Mouse (Mus musculus): ENCODE data around the gene Crocc2. TPM values are rescaled to one million over a fixed set of nuclear protein-coding genes. Genes with fewer than 3 reads are reported as not detected.

Gene Crocc2
- polyA plus RNA-seq, 1 experiment, result 0.01 TPM

- TF ChIP-seq MAX (IDR thresholded peaks at IDR 0.05) (no peak), MYOG (IDR thresholded peaks at IDR 0.05; ENCODE audit: control insufficient read depth, extremely low read depth, insufficient read length) (no peak), CEBPB (IDR thresholded peaks at IDR 0.05; ENCODE audit: low read depth) (no peak), USF1 (IDR thresholded peaks at IDR 0.05; ENCODE audit: low read depth) (no peak), FOSL1 (IDR thresholded peaks at IDR 0.05; ENCODE audit: insufficient read depth, low read length, poor library complexity, severe bottlenecking) (no peak), CTCF (IDR thresholded peaks at IDR 0.05; ENCODE audit: control insufficient read depth, insufficient read depth, insufficient read length) (no peak), MYOD1 (IDR thresholded peaks at IDR 0.05; ENCODE audit: control insufficient read depth, insufficient read length, low read depth) (no peak)
- H3ac ChIP-seq (ENCODE audit: control insufficient read depth, insufficient read length, low read depth), result no peak overlapping the region
- no peaks in the 10 kb centered on the region for H3K36me3 ChIP-seq (ENCODE audit: control insufficient read depth, insufficient read depth)
- H3K79me3 ChIP-seq (ENCODE audit: low read depth), result no peaks in the 10 kb centered on the region
- no peaks in the 10 kb centered on the region for H3K79me2 ChIP-seq (ENCODE audit: control insufficient read depth, insufficient read depth)
- H3K4me3 ChIP-seq (ENCODE audit: insufficient read depth, poor library complexity, severe bottlenecking), result no peak overlapping the region
- peaks cover 40% of the 10 kb centered on the region for H3K27me3 ChIP-seq (ENCODE audit: control insufficient read depth, insufficient read depth, insufficient read length)
Observed at GRCm38 (mm10) chr1:93211549-93212220, 43.2 kb downstream of the Crocc2 start.

- Histone ChIP-seq H3K4me3 (ENCODE audit: insufficient read depth, poor library complexity, severe bottlenecking) (no peak overlapping the region), H3K36me3 (ENCODE audit: control insufficient read depth, insufficient read depth) (no peaks in the 10 kb centered on the region), H3ac (ENCODE audit: control insufficient read depth, insufficient read length, low read depth) (no peak overlapping the region), H3K27me3 (ENCODE audit: control insufficient read depth, insufficient read depth, insufficient read length) (peaks cover 38% of the 10 kb centered on the region), H3K79me2 (ENCODE audit: control insufficient read depth, insufficient read depth) (no peaks in the 10 kb centered on the region), H3K79me3 (ENCODE audit: low read depth) (no peaks in the 10 kb centered on the region)
- TF ChIP-seq FOSL1 (IDR thresholded peaks at IDR 0.05; ENCODE audit: insufficient read depth, low read length, poor library complexity, severe bottlenecking) (no peak), MYOD1 (IDR thresholded peaks at IDR 0.05; ENCODE audit: control insufficient read depth, insufficient read length, low read depth) (no peak), MYOG (IDR thresholded peaks at IDR 0.05; ENCODE audit: control insufficient read depth, extremely low read depth, insufficient read length) (no peak), USF1 (IDR thresholded peaks at IDR 0.05; ENCODE audit: low read depth) (no peak), CEBPB (IDR thresholded peaks at IDR 0.05; ENCODE audit: low read depth) (no peak), MAX (IDR thresholded peaks at IDR 0.05) (no peak), CTCF (IDR thresholded peaks at IDR 0.05; ENCODE audit: control insufficient read depth, insufficient read depth, insufficient read length) (no peak)
Observed at GRCm38 (mm10) chr1:93212441-93212840, 43.9 kb downstream of the Crocc2 start.

- Histone ChIP-seq H3K27me3 (ENCODE audit: control insufficient read depth, insufficient read depth, insufficient read length) (peaks cover 42% of the 10 kb centered on the region), H3ac (ENCODE audit: control insufficient read depth, insufficient read length, low read depth) (no peak overlapping the region), H3K79me2 (ENCODE audit: control insufficient read depth, insufficient read depth) (no peaks in the 10 kb centered on the region), H3K36me3 (ENCODE audit: control insufficient read depth, insufficient read depth) (no peaks in the 10 kb centered on the region), H3K79me3 (ENCODE audit: low read depth) (no peaks in the 10 kb centered on the region), H3K4me3 (ENCODE audit: insufficient read depth, poor library complexity, severe bottlenecking) (no peak overlapping the region)
- TF ChIP-seq CEBPB (IDR thresholded peaks at IDR 0.05; ENCODE audit: low read depth) (no peak), CTCF (IDR thresholded peaks at IDR 0.05; ENCODE audit: control insufficient read depth, insufficient read depth, insufficient read length) (no peak), MYOD1 (IDR thresholded peaks at IDR 0.05; ENCODE audit: control insufficient read depth, insufficient read length, low read depth) (no peak), FOSL1 (IDR thresholded peaks at IDR 0.05; ENCODE audit: insufficient read depth, low read length, poor library complexity, severe bottlenecking) (no peak), MYOG (IDR thresholded peaks at IDR 0.05; ENCODE audit: control insufficient read depth, extremely low read depth, insufficient read length) (no peak), MAX (IDR thresholded peaks at IDR 0.05) (no peak), USF1 (IDR thresholded peaks at IDR 0.05; ENCODE audit: low read depth) (no peak)
Observed at GRCm38 (mm10) chr1:93214612-93215011, 46.1 kb downstream of the Crocc2 start.

- no peak for TF ChIP-seq FOSL1 (IDR thresholded peaks at IDR 0.05; ENCODE audit: insufficient read depth, low read length, poor library complexity, severe bottlenecking)
- Histone ChIP-seq H3K79me3 (ENCODE audit: low read depth) (no peaks in the 10 kb centered on the region), H3K79me2 (ENCODE audit: control insufficient read depth, insufficient read depth) (no peaks in the 10 kb centered on the region), H3K27me3 (ENCODE audit: control insufficient read depth, insufficient read depth, insufficient read length) (peaks cover 49% of the 10 kb centered on the region), H3ac (ENCODE audit: control insufficient read depth, insufficient read length, low read depth) (no peak overlapping the region), H3K4me3 (ENCODE audit: insufficient read depth, poor library complexity, severe bottlenecking) (no peak overlapping the region), H3K36me3 (ENCODE audit: control insufficient read depth, insufficient read depth) (no peaks in the 10 kb centered on the region)
Observed at GRCm38 (mm10) chr1:93216839-93217497, 48.4 kb downstream of the Crocc2 start.

GRCm38 (mm10) chr1:93217530-93217929, 49.0 kb downstream of the Crocc2 start:
- no peaks in the 10 kb centered on the region for H3K79me3 ChIP-seq (ENCODE audit: low read depth)
- no peaks in the 10 kb centered on the region for H3K79me2 ChIP-seq (ENCODE audit: control insufficient read depth, insufficient read depth)
- no peaks in the 10 kb centered on the region for H3K36me3 ChIP-seq (ENCODE audit: control insufficient read depth, insufficient read depth)
- TF ChIP-seq CTCF (IDR thresholded peaks at IDR 0.05; ENCODE audit: control insufficient read depth, insufficient read depth, insufficient read length), result no peak
- TF ChIP-seq MYOG (IDR thresholded peaks at IDR 0.05; ENCODE audit: control insufficient read depth, extremely low read depth, insufficient read length), result no peak
- no peak for TF ChIP-seq FOSL1 (IDR thresholded peaks at IDR 0.05; ENCODE audit: insufficient read depth, low read length, poor library complexity, severe bottlenecking)
- no peak for TF ChIP-seq USF1 (IDR thresholded peaks at IDR 0.05; ENCODE audit: low read depth)
- no peak for TF ChIP-seq MAX (IDR thresholded peaks at IDR 0.05)
- TF ChIP-seq MYOD1 (IDR thresholded peaks at IDR 0.05; ENCODE audit: control insufficient read depth, insufficient read length, low read depth), result no peak
- TF ChIP-seq CEBPB (IDR thresholded peaks at IDR 0.05; ENCODE audit: low read depth), result no peak
- H3K27me3 ChIP-seq (ENCODE audit: control insufficient read depth, insufficient read depth, insufficient read length), result peaks cover 52% of the 10 kb centered on the region
- H3K4me3 ChIP-seq (ENCODE audit: insufficient read depth, poor library complexity, severe bottlenecking), result no peak overlapping the region
- H3ac ChIP-seq (ENCODE audit: control insufficient read depth, insufficient read length, low read depth), result no peak overlapping the region

Data from C2C12 (cell line).